Mouse (Mus musculus) kidney, adult 2 months (tissue): Measurements from ENCODE around the gene Mmel1. TPM values are rescaled to one million over a fixed set of nuclear protein-coding genes. Genes with fewer than 3 reads are reported as not detected.

Experiments used
- DNase-seq: peaks from one replicate; pipeline ENCODE4 v3.0.0; 2021
- H3K27ac ChIP-seq: fragments of 200-500 bp; 2 replicates; pipeline ENCODE4 v1.5.1; 2012; ENCODE audit warnings: low read depth, low read length, control low read depth, inconsistent platforms; ENCODE audit not compliant: insufficient read depth
- H3K27me3 ChIP-seq: fragments of 200-500 bp; replicated peaks from 2 replicates; pipeline ENCODE4 v1.6.1; 2012; ENCODE audit warnings: mild to moderate bottlenecking, moderate library complexity, low read length, inconsistent platforms; ENCODE audit not compliant: control insufficient read depth, insufficient read depth
- H3K36me3 ChIP-seq: fragments of 200-500 bp; 2 replicates; pipeline ENCODE4 v1.6.1; 2012; ENCODE audit warnings: mild to moderate bottlenecking, moderate library complexity, low read length, inconsistent platforms; ENCODE audit not compliant: control insufficient read depth, insufficient read depth
- H3K4me1 ChIP-seq: fragments of 200-500 bp; 2 replicates; pipeline ENCODE4 v1.6.1; 2011; ENCODE audit warnings: low read length; ENCODE audit not compliant: control insufficient read depth, insufficient read depth
- H3K4me3 ChIP-seq: fragments of 200-500 bp; 2 replicates; pipeline ENCODE4 v1.5.1; 2011; ENCODE audit warnings: mild to moderate bottlenecking, low read depth, low read length, control low read depth; ENCODE audit not compliant: insufficient read depth
- CTCF ChIP-seq: fragments of 200-500 bp; conservative IDR thresholded peaks from 2 replicates; pipeline ENCODE4 v1.5.1; 2011; ENCODE audit warnings: low read depth, mild to moderate bottlenecking, control low read depth, low read length, moderate library complexity, mixed read lengths; ENCODE audit not compliant: insufficient read depth, insufficient read length
- POLR2A ChIP-seq: fragments of 200-500 bp; IDR thresholded peaks from one replicate; pipeline ENCODE4 v1.6.1; 2011; ENCODE audit warnings: low read depth, low read length, control low read depth
- WGBS: fragments of 180-500 bp; shearing (Covaris S2); methylation state at CpG from one replicate; pipeline ENCODE4 v1.1.7; 2018; 5-methylcytosine and 5-hydroxymethylcytosine counted together
- polyA plus RNA-seq: library from polyadenylated mRNA; depleted of rRNA; stranded (reverse); fragments of >200 nt; gene quantifications from 2 replicates; pipeline ENCODE4 v1.2.3, GENCODE M21; 2012

Mmel1 gene
- polyA plus RNA-seq, 1 experiment, result 0.03 TPM

- H3K36me3 ChIP-seq, result no peaks in the 10 kb centered on the region
- no peak overlapping the region for H3K27ac ChIP-seq
- DNase-seq, result no peak
- no peaks in the 10 kb centered on the region for H3K4me1 ChIP-seq
- H3K4me3 ChIP-seq, result no peak overlapping the region
- WGBS, result 57% methylated on average over 13 of the region's 13 CpGs
- no peak for TF ChIP-seq POLR2A
- no peak for TF ChIP-seq CTCF
- H3K27me3 ChIP-seq, result no peaks in the 10 kb centered on the region
Observed at GRCm38 (mm10) chr4:154933306-154933907, 64.0 kb downstream of the Mmel1 start.

- Histone ChIP-seq H3K27me3 (no peaks in the 10 kb centered on the region), H3K4me1 (no peaks in the 10 kb centered on the region), H3K36me3 (no peaks in the 10 kb centered on the region), H3K27ac (no peak overlapping the region), H3K4me3 (no peak overlapping the region)
- no peak for DNase-seq
- TF ChIP-seq POLR2A, result no peak
- TF ChIP-seq CTCF, result no peak
- 71% methylated on average over 2 of the region's 2 CpGs for WGBS
Observed at GRCm38 (mm10) chr4:154934800-154935199, 65.4 kb downstream of the Mmel1 start.

- no peaks in the 10 kb centered on the region for H3K27me3 ChIP-seq
- no peak overlapping the region for H3K27ac ChIP-seq
- H3K4me1 ChIP-seq, result no peaks in the 10 kb centered on the region
- no peak overlapping the region for H3K4me3 ChIP-seq
- TF ChIP-seq POLR2A, result no peak
- no peak for TF ChIP-seq CTCF
- H3K36me3 ChIP-seq, result no peaks in the 10 kb centered on the region
- 92% methylated on average over 7 of the region's 7 CpGs for WGBS
- DNase-seq, result no peak
Observed at GRCm38 (mm10) chr4:154935788-154936187, 66.4 kb downstream of the Mmel1 start.

- no peaks in the 10 kb centered on the region for H3K27me3 ChIP-seq
- H3K4me3 ChIP-seq, result no peak overlapping the region
- 70% methylated on average over 8 of the region's 8 CpGs for WGBS
- TF ChIP-seq CTCF, result no peak
- TF ChIP-seq POLR2A, result no peak
- H3K27ac ChIP-seq, result no peak overlapping the region
- no peaks in the 10 kb centered on the region for H3K36me3 ChIP-seq
- no peaks in the 10 kb centered on the region for H3K4me1 ChIP-seq
- no peak for DNase-seq
Observed at GRCm38 (mm10) chr4:154936542-154937255, 67.3 kb downstream of the Mmel1 start.

- H3K4me3 ChIP-seq, result no peak overlapping the region
- no peaks in the 10 kb centered on the region for H3K4me1 ChIP-seq
- 75% methylated on average over 1 of the region's 1 CpGs for WGBS
- no peaks in the 10 kb centered on the region for H3K27me3 ChIP-seq
- H3K36me3 ChIP-seq, result no peaks in the 10 kb centered on the region
- TF ChIP-seq CTCF (no peak), POLR2A (no peak)
- no peak overlapping the region for H3K27ac ChIP-seq
- DNase-seq, result no peak
Observed at GRCm38 (mm10) chr4:154937746-154938145, 68.4 kb downstream of the Mmel1 start.

- Histone ChIP-seq H3K4me3 (no peak overlapping the region), H3K36me3 (no peaks in the 10 kb centered on the region), H3K27ac (no peak overlapping the region), H3K4me1 (no peaks in the 10 kb centered on the region), H3K27me3 (no peaks in the 10 kb centered on the region)
- WGBS, result 88% methylated on average over 2 of the region's 2 CpGs
- TF ChIP-seq CTCF (no peak), POLR2A (no peak)
- no peak for DNase-seq
Observed at GRCm38 (mm10) chr4:154940156-154940555, 70.8 kb downstream of the Mmel1 start.

- H3K27ac ChIP-seq, result no peak overlapping the region
- no peak overlapping the region for H3K4me3 ChIP-seq
- H3K4me1 ChIP-seq, result no peaks in the 10 kb centered on the region
- DNase-seq, result no peak
- 63% methylated on average over 5 of the region's 5 CpGs for WGBS
- H3K36me3 ChIP-seq, result no peaks in the 10 kb centered on the region
- TF ChIP-seq POLR2A (no peak), CTCF (no peak)
- no peaks in the 10 kb centered on the region for H3K27me3 ChIP-seq
Observed at GRCm38 (mm10) chr4:154941831-154942230, 72.4 kb downstream of the Mmel1 start.
